Mouse (Mus musculus) E14TG2a.4 (cell line): Measurements from ENCODE around the gene Cacnb1.
A peak's percentile ranks its signal among the peaks of the same experiment; 100 is the strongest.

Experiments used
- H3K27me3 ChIP-seq: 2 replicates; pipeline ENCODE4 v1.6.1; 2014; ENCODE audit warnings: low read length, control low read depth; ENCODE audit not compliant: insufficient read depth
- H3K36me3 ChIP-seq: 2 replicates; pipeline ENCODE4 v1.6.1; 2014; ENCODE audit warnings: low read length, control low read depth; ENCODE audit not compliant: insufficient read depth
- H3K4me1 ChIP-seq: replicated peaks from 2 replicates; pipeline ENCODE4 v1.6.1; 2014; ENCODE audit warnings: low read depth, low read length, control low read depth
- H3K4me3 ChIP-seq: replicated peaks from 2 replicates; pipeline ENCODE4 v1.5.1; 2014; ENCODE audit warnings: mild to moderate bottlenecking, low read length
- H3K9me3 ChIP-seq: 2 replicates; pipeline ENCODE4 v1.6.1; 2014; ENCODE audit warnings: low read length, control low read depth
- CTCF ChIP-seq: conservative IDR thresholded peaks from 2 replicates; pipeline ENCODE4 v1.5.1; 2014; ENCODE audit warnings: low read length
- NANOG ChIP-seq: IDR thresholded peaks from 2 replicates; pipeline ENCODE4 v1.6.1; 2014; ENCODE audit warnings: borderline replicate concordance, low read length, mixed read lengths
- POU5F1 ChIP-seq: IDR thresholded peaks from 2 replicates; pipeline ENCODE4 v1.6.1; 2014; ENCODE audit warnings: low read length, borderline replicate concordance

The Cacnb1 gene

DNA sequence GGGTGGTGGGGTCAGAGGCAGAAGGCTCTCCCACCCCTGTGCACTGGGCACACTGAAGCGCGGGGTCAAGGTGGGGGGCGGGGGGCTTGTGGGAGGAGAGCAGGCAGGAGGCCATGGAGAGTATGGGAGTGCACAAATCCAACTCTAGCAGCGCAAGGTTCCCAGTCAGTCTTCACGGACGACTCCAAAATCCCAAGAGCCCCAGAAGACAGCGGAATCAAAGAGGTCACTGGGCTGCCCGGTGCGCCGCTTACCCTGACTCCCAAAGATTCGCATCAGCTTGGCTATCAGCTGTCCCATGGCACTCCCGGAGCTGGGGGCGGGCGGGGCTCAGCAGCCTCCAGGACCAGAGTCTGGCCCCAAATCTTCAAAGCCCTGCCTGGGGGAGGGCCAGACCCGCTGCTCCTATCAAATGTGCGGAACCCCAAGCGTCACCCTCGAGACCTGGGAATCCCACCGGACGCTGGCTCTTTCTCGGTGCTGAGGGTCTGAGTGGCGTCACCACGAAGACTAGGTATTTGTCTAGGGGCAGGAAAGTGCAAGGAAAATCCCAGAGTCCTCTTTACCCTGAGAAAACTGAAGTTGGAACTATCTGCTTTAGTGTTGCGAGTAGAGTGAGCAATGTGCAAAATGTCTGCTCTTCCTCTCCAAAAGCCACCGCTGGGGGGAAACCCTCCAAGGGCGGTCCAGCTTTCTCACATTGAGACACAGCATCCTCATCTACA, 27.1 kb downstream of the Cacnb1 start, which contains the start of gene Arl5c:
TSS of gene Arl5c (minus strand) at position 618 of the 725 bp plus-strand sequence.
- TF ChIP-seq NANOG (no peak), CTCF (0 out of 2 replicates have a peak, but pooled peaks have one; percentile 8)
- H3K36me3 ChIP-seq: 0 out of 2 replicates have a peak, but pooled peaks cover 3% of the 10 kb centered on the region
- peaks cover 36% of the 10 kb centered on the region for H3K4me1 ChIP-seq
- H3K27me3 ChIP-seq: peaks cover 9% of the 10 kb centered on the region; the same call in 1 of the 2 replicates
- peak within 1 kb of the TSS; percentile 78 for H3K4me3 ChIP-seq
- no peaks in the 10 kb centered on the region for H3K9me3 ChIP-seq

DNA sequence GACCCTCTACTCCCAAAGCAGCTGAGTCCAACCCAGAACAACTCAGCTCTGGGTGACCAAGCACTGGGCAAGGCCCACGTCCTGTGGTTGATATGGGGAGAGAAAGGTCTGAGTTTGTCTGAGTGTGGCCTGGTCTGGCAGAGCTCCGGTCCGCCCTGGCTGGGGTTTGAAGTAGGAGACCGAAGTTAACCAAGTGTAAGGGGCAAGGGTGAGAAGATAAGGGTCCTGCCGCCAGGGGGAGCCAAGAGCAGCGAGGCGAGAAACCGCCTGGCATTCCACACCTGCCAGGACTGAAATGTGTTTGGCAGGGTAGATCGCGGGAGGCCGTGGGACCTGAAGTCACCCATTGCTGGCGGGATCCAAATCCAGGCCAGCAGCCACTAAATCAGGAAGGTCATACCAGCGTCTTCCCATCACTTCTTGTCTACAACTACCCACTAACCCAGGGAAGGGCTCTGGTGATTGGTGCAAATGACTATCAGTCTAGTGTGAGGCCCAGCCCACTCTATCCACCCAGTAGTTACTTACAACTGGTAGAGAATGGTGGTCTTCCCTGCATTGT, 28.2 kb downstream of the Cacnb1 start:
- no peaks in the 10 kb centered on the region for H3K9me3 ChIP-seq
- TF ChIP-seq CTCF (peak; percentile 67), POU5F1 (no peak)
- peaks cover 36% of the 10 kb centered on the region for H3K4me1 ChIP-seq
- peaks cover 9% of the 10 kb centered on the region; the same call in 1 of the 2 replicates for H3K27me3 ChIP-seq
- H3K36me3 ChIP-seq: 0 out of 2 replicates have a peak, but pooled peaks cover 3% of the 10 kb centered on the region
- H3K4me3 ChIP-seq: peak overlapping the region; percentile 78

DNA sequence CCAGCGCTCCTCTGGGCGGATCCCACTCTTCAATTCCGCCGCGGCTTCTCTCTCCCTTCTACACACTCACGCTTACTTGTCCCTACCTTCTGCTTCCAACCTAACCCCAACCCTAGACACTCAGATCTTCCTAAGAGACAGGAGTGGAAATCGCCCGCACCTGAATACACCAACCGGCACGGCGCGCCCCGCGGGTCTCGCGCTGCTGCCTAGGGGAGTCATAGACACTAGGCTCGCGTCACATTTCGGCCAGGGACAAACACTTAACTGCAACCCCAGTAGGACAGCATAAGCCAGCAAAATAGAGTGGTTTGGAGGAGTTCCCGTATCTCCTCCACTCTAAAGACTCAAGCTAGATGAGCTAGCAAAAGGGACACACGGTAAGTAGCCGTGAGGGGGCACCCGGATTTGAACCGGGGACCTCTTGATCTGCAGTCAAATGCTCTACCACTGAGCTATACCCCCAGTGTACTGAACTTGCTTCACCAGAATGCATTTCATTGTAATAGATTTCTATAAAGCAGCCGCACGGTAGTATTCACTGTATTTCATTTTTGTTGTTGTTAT, 34.2 kb downstream of the Cacnb1 start:
- TF ChIP-seq CTCF (no peak), POU5F1 (no peak), NANOG (no peak)
- Histone ChIP-seq H3K4me3 (peak overlapping the region; percentile 99), H3K9me3 (no peaks in the 10 kb centered on the region), H3K4me1 (peaks cover 48% of the 10 kb centered on the region), H3K36me3 (0 out of 2 replicates have a peak, but pooled peaks cover 3% of the 10 kb centered on the region), H3K27me3 (no peaks in the 10 kb centered on the region; the same call in 1 of the 2 replicates)

DNA sequence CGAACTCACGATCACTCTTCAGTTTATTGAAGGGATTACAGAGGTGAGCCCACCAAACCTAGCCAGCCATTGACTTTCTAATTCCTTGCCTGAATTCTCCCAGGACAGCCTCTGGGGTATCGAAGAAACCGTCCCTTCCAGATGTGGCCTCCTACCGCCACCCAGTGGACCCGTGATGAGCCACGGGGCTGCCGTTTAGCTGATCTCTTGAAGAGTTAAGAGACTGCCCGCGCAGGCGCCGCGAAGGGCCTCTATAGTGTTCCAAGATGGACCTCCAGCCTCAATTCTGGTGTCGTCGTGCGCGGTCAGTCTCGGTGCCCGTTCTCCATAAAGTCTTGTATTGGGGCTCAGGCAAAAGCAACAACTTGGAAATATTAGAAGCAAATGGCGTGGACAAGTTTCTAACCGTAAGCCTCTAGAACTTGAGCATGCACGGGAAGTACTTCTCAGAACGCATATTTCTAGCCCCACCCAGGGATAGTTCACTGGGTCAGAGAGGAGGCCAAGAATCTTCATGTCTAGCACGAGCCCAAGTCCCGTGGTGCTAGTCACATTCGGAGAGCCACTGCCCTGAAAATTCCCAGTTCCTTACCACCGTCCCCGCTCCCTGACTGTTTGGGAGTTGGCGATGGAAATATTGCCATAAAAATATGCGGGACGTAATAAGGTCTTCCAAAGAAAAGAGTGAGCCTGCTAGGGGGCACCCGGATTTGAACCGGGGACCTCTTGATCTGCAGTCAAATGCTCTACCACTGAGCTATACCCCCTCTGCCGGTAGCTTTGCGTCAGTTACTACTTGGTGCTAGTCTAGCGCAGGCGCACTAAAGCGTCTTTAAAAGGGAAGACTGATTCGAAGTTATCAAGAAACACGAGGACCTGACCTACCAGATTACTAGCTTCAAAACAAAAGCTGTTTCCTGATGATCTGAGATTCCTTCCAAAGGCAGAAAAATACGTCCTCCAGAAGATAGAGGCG, 35.0 kb downstream of the Cacnb1 start:
- no peak for TF ChIP-seq NANOG
- no peak for TF ChIP-seq POU5F1
- TF ChIP-seq CTCF: peak; percentile 63
- Histone ChIP-seq H3K9me3 (no peaks in the 10 kb centered on the region), H3K36me3 (0 out of 2 replicates have a peak, but pooled peaks cover 3% of the 10 kb centered on the region), H3K27me3 (no peaks in the 10 kb centered on the region; the same call in 1 of the 2 replicates), H3K4me1 (peaks cover 56% of the 10 kb centered on the region), H3K4me3 (peak overlapping the region; percentile 99)

DNA sequence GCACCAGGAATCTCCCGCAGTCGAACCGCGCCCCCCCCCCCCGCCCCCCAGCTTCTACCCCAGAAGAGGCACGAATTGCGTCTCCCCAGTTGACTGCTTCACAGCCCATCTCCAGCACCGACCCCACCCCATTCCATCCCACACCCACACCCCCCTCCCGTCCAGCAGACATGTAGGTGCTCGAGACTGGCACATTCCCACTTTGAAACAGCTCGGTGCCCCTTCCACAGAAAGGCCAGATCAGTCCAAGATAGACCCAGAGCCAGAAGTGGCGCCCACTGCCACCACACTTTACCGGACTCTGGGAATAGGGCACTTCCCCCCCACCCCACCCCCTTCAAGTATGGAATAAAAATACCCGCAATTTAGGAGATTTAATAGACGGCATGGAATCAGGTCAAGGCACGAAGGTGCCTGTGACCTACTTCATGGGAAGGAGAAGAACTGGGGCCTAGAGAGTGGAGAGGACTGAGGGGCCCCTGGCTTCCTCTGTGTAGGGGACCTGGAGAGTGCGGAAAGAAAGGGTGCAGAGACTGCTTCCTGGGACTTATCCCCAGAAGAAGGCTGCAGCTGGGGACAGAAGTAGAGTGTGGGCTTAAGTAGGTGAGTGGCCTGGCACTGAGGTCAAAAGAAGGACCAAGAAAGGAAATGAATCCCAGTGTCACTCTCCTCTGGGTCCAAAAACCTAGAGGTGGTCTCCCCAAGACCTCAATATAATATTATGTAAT, 35.9 kb downstream of the Cacnb1 start:
- H3K4me3 ChIP-seq: peak overlapping the region; percentile 99
- no peaks in the 10 kb centered on the region for H3K9me3 ChIP-seq
- H3K27me3 ChIP-seq: no peaks in the 10 kb centered on the region; the same call in 1 of the 2 replicates
- H3K4me1 ChIP-seq: peaks cover 62% of the 10 kb centered on the region
- H3K36me3 ChIP-seq: 0 out of 2 replicates have a peak, but pooled peaks cover under 1% of the 10 kb centered on the region
- TF ChIP-seq POU5F1 (no peak), NANOG (no peak), CTCF (no peak)

DNA sequence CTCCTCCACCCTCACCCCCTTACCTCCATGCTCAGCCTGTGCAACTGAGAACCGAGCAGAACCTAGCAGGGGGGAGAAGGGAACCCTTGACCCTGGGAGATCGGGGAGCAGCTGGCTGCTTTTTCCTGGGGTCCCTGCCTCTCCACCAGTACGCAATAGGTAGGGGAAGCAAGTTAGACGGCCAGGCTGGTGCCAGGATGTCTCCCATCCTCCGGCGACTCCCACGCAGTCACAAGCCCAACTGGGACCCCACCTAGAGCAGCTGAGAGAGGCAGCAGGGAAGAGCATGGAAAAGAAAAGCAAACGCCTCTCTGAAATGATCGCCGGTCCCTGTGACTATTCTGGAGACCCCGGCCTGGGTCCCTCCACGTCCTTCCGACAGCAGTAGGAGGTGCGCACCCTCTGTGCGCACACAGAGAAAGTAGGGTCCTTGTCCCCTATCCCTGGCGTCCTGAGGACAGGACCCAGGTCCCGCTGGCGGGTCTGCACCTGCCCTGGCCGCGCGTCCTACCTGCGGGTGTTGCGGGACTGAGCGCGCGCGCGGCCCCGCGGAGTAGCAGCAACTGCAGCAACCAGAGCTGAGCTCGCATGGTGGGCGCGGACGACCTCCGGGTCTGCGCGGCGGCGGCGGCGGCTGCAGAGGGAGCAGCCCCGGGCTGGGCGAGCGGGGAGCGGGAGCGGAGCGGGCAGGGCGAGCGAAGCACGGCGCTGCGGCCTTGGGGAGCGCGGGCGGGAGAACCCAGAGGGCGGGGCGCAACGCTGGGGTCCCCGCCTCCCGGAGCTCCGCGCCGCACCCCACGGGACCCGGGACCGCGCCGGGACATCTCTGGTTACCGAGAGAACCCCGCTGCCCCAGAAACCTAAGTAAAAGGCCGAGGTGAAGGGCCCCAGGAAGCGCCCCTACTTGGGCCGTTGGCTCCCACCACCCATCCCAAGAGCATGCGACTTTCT, 36.8 kb downstream of the Cacnb1 start, which contains the start of gene Plxdc1:
TSS of gene Plxdc1 (minus strand) at position 718 of the 951 bp plus-strand sequence.
- no peaks in the 10 kb centered on the region for H3K9me3 ChIP-seq
- H3K36me3 ChIP-seq: no peaks in the 10 kb centered on the region
- peak within 1 kb of the TSS; percentile 99 for H3K4me3 ChIP-seq
- H3K27me3 ChIP-seq: no peaks in the 10 kb centered on the region; the same call in 1 of the 2 replicates
- TF ChIP-seq CTCF (no peak), NANOG (no peak), POU5F1 (no peak)
- H3K4me1 ChIP-seq: peaks cover 71% of the 10 kb centered on the region

DNA sequence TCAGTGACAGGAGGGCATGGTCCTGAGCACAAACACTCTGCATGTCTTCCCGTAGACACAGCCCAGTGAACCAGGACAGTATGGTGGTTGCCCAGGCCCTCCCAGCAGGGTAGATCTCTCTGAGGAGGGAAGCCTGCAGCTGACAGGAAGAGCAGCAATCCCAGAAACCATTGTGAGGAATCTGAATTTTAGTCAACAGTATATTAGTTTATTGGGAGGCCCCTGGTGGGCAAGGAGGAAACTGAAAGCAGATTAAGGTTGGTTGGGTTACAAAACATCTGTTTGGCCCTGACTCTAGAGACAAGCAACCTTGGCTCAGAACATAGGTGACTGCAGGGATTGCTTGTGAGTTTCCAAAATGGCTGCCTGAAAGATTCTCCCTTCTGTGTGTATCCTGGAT, 38.9 kb downstream of the Cacnb1 start:
- Histone ChIP-seq H3K36me3 (no peaks in the 10 kb centered on the region), H3K4me3 (peak overlapping the region; percentile 99), H3K27me3 (no peaks in the 10 kb centered on the region; the same call in 1 of the 2 replicates), H3K4me1 (peaks cover 74% of the 10 kb centered on the region), H3K9me3 (no peaks in the 10 kb centered on the region)
- TF ChIP-seq NANOG: no peak
- TF ChIP-seq CTCF: peak; percentile 11; the same call in 1 of the 2 replicates
